ENCODE assay signal across 22 mouse cellular contexts in genomic region chr17:87172031-87172430, GRCm38 (mm10).
"Had no signal": no experiment of that assay in that cellular context is flagged by ENCODE, and none has a peak within 500 bp of the region (broad histone marks: within the 10 kb centered on the region; RNA-seq: fewer than 3 reads in every experiment).

No protein-coding gene starts in this region.

- H3K4me1 ChIP-seq: limb, embryonic 12.5 days; midbrain, embryonic 15.5 days; neural tube, embryonic 12.5 days; neural tube, embryonic 15.5 days had no signal

- DNase-seq: kidney, adult 8-10 months; kidney, postnatal 25 days; left cerebral cortex, postnatal 4 days; liver, postnatal 0 days; lung, embryonic 14.5 days; right cerebral cortex, adult 18-20 months; right cerebral cortex, postnatal 25 days; spleen, adult 18-20 months; thymus, adult 18-20 months; thymus, postnatal 36 days had no signal

- H3K27me3 ChIP-seq: limb, embryonic 12.5 days; limb, embryonic 15.5 days; midbrain, embryonic 12.5 days; midbrain, embryonic 15.5 days; neural tube, embryonic 12.5 days; neural tube, embryonic 15.5 days; stomach, embryonic 15.5 days had no signal

- H3K4me3 ChIP-seq: limb, embryonic 12.5 days; limb, embryonic 15.5 days; midbrain, embryonic 12.5 days; midbrain, embryonic 15.5 days; neural tube, embryonic 12.5 days; neural tube, embryonic 15.5 days; stomach, embryonic 15.5 days had no signal

- H3K36me3 ChIP-seq: limb, embryonic 12.5 days; limb, embryonic 15.5 days; midbrain, embryonic 12.5 days; midbrain, embryonic 15.5 days; neural tube, embryonic 12.5 days; neural tube, embryonic 15.5 days; stomach, embryonic 15.5 days had no signal

- H3K27ac ChIP-seq: kidney, postnatal 0 days; limb, embryonic 12.5 days; limb, embryonic 15.5 days; liver, embryonic 14.5 days; macrophage; midbrain, embryonic 12.5 days; midbrain, embryonic 15.5 days; neural tube, embryonic 12.5 days; neural tube, embryonic 15.5 days; stomach, embryonic 15.5 days had no signal

- ATAC-seq: liver, postnatal 0 days; lung, postnatal 0 days; midbrain, embryonic 15.5 days had no signal

- H3K9me3 ChIP-seq: limb, embryonic 15.5 days; stomach, embryonic 15.5 days had no signal

- H3K4me2 ChIP-seq: limb, embryonic 12.5 days; limb, embryonic 15.5 days; liver, embryonic 11.5 days; lung, embryonic 14.5 days; midbrain, embryonic 12.5 days; midbrain, embryonic 15.5 days; neural tube, embryonic 12.5 days; neural tube, embryonic 15.5 days; stomach, embryonic 15.5 days had no signal

- H3K9ac ChIP-seq: limb, embryonic 12.5 days; limb, embryonic 15.5 days; liver, embryonic 14.5 days; liver, postnatal 0 days; lung, embryonic 14.5 days; midbrain, embryonic 12.5 days; midbrain, embryonic 15.5 days; neural tube, embryonic 12.5 days; neural tube, embryonic 15.5 days; stomach, embryonic 15.5 days had no signal
